Mouse (Mus musculus): ENCODE data around the gene Stc2. TPM values are rescaled to one million over a fixed set of nuclear protein-coding genes. Genes with fewer than 3 reads are reported as not detected.

Stc2 gene
- polyA plus RNA-seq, 1 experiment from 2014 or later = 1.5 TPM

- Histone ChIP-seq H3K27me3 (replicated peaks; ENCODE audit: control insufficient read depth, insufficient read depth, low read length) (no peaks in the 10 kb centered on the region), H3K27ac (ENCODE audit: low read depth, low read length) (no peak overlapping the region), H3K4me3 (ENCODE audit: low read length) (no peak overlapping the region), H3K36me3 (ENCODE audit: control insufficient read depth, insufficient read depth, low read length) (no peaks in the 10 kb centered on the region), H3K4me2 (ENCODE audit: low read length) (no peak overlapping the region), H3K9ac (ENCODE audit: low read depth, low read length) (no peak overlapping the region), H3K9me3 (ENCODE audit: control insufficient read depth, low read length) (no peaks in the 10 kb centered on the region), H3K4me1 (ENCODE audit: control insufficient read depth, insufficient read depth, low read depth, low read length) (no peaks in the 10 kb centered on the region)
- 69% methylated on average over 4 of the region's 4 CpGs for WGBS
- no peak for ATAC-seq
Observed at GRCm38 (mm10) chr11:31388890-31389289, 19.0 kb upstream of the Stc2 start.

GRCm38 (mm10) chr11:31387526-31387925, 17.7 kb upstream of the Stc2 start:
- ATAC-seq = no peak

GRCm38 (mm10) chr11:31386571-31386970, 16.7 kb upstream of the Stc2 start:
- ATAC-seq = no peak
- Histone ChIP-seq H3K4me1 (ENCODE audit: control insufficient read depth, insufficient read depth, low read depth, low read length) (no peaks in the 10 kb centered on the region), H3K4me2 (ENCODE audit: low read length) (no peak overlapping the region), H3K27me3 (replicated peaks; ENCODE audit: control insufficient read depth, insufficient read depth, low read length) (no peaks in the 10 kb centered on the region), H3K4me3 (ENCODE audit: low read length) (no peak overlapping the region), H3K36me3 (ENCODE audit: control insufficient read depth, insufficient read depth, low read length) (no peaks in the 10 kb centered on the region), H3K9ac (ENCODE audit: low read depth, low read length) (no peak overlapping the region), H3K27ac (ENCODE audit: low read depth, low read length) (no peak overlapping the region), H3K9me3 (ENCODE audit: control insufficient read depth, low read length) (no peaks in the 10 kb centered on the region)
- WGBS = 65% methylated on average over 3 of the region's 3 CpGs

More at GRCm38 (mm10) chr11:31387526-31387925, 17.7 kb upstream of the Stc2 start:
- no peaks in the 10 kb centered on the region for H3K4me1 ChIP-seq (ENCODE audit: control insufficient read depth, insufficient read depth, low read depth, low read length)
- 88% methylated on average over 5 of the region's 5 CpGs for WGBS
- H3K4me2 ChIP-seq (ENCODE audit: low read length) = no peak overlapping the region
- H3K27me3 ChIP-seq (replicated peaks; ENCODE audit: control insufficient read depth, insufficient read depth, low read length) = no peaks in the 10 kb centered on the region
- no peaks in the 10 kb centered on the region for H3K9me3 ChIP-seq (ENCODE audit: control insufficient read depth, low read length)
- no peak overlapping the region for H3K27ac ChIP-seq (ENCODE audit: low read depth, low read length)
- no peak overlapping the region for H3K9ac ChIP-seq (ENCODE audit: low read depth, low read length)
- no peaks in the 10 kb centered on the region for H3K36me3 ChIP-seq (ENCODE audit: control insufficient read depth, insufficient read depth, low read length)
- H3K4me3 ChIP-seq (ENCODE audit: low read length) = no peak overlapping the region

DNA sequence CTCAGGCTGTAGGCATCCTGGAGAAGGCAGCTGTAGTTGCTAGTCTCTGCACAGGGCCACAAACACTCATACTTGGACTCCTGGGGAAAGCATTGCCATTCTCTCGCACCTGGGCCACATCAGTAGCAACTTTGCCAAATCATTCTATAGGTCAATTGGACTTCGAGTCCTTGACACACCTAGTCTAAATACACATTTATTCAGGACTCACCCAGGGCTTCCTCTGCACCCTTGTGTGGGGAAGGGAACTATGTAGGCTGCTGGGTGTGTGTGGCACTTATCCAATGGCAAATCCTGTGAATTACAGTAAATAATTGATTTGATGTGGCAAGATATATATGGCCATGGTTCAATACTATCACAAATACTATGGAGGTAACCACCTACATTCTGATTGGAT, 14.1 kb upstream of the Stc2 start:
- Histone ChIP-seq H3K27me3 (replicated peaks; ENCODE audit: control insufficient read depth, insufficient read depth, low read length) (no peaks in the 10 kb centered on the region), H3K9ac (ENCODE audit: low read depth, low read length) (no peak overlapping the region), H3K9me3 (ENCODE audit: control insufficient read depth, low read length) (no peaks in the 10 kb centered on the region), H3K36me3 (ENCODE audit: control insufficient read depth, insufficient read depth, low read length) (no peaks in the 10 kb centered on the region), H3K27ac (ENCODE audit: low read depth, low read length) (no peak overlapping the region), H3K4me2 (ENCODE audit: low read length) (no peak overlapping the region), H3K4me3 (ENCODE audit: low read length) (no peak overlapping the region), H3K4me1 (ENCODE audit: control insufficient read depth, insufficient read depth, low read depth, low read length) (no peaks in the 10 kb centered on the region)
- no peak for ATAC-seq
- WGBS = 98% methylated on average over 2 of the region's 2 CpGs

DNA sequence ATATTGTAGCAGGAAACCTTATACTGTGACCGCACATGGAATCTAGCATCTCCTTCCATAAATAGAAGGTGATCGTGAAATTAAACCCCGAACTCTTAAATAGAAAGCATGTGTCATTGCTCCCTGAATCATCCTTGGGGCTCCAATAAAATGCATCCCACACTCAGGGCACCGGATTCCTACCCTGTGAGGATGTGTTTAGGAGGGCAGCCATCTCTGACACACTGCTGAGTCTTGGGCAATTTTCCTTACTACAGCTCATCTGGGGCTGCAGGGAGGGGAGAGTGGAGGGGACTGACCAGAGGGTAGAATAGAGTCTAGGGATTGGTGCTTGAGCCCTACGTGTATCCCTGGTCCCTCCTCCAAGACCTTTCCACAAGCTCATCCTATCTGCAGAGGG, 12.3 kb upstream of the Stc2 start:
- H3K27ac ChIP-seq (ENCODE audit: low read depth, low read length) = no peak overlapping the region
- H3K9me3 ChIP-seq (ENCODE audit: control insufficient read depth, low read length) = 0 out of 2 replicates have a peak, but pooled peaks cover 2% of the 10 kb centered on the region
- WGBS = 83% methylated on average over 5 of the region's 5 CpGs
- H3K4me1 ChIP-seq (ENCODE audit: control insufficient read depth, insufficient read depth, low read depth, low read length) = no peaks in the 10 kb centered on the region
- no peak for ATAC-seq
- no peaks in the 10 kb centered on the region for H3K27me3 ChIP-seq (replicated peaks; ENCODE audit: control insufficient read depth, insufficient read depth, low read length)
- H3K9ac ChIP-seq (ENCODE audit: low read depth, low read length) = no peak overlapping the region
- no peak overlapping the region for H3K4me2 ChIP-seq (ENCODE audit: low read length)
- H3K4me3 ChIP-seq (ENCODE audit: low read length) = no peak overlapping the region
- H3K36me3 ChIP-seq (ENCODE audit: control insufficient read depth, insufficient read depth, low read length) = no peaks in the 10 kb centered on the region

DNA sequence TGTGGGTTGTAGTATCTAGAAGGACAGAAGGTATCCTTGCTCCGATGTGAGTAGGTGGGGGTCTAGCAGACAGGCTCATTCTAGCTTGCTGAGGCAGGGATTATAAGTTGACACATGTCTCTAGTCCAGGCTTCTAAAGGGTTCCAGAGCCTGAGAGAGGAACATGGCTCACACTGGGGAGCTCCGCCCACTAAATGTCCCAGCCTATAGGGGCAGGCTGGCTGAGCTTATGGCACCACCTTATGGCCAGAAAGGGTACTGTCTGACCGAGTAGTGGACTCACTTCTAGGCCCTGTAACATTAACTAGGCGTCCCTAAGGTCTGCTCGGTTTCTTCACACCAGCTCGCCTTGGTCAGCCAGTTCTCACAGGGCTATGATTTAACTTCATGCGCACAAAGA, 3.6 kb upstream of the Stc2 start:
- Histone ChIP-seq H3K9me3 (ENCODE audit: control insufficient read depth, low read length) (0 out of 2 replicates have a peak, but pooled peaks cover 2% of the 10 kb centered on the region), H3K4me3 (ENCODE audit: low read length) (no peak overlapping the region), H3K9ac (ENCODE audit: low read depth, low read length) (no peak overlapping the region), H3K4me1 (ENCODE audit: control insufficient read depth, insufficient read depth, low read depth, low read length) (peaks cover 14% of the 10 kb centered on the region), H3K36me3 (ENCODE audit: control insufficient read depth, insufficient read depth, low read length) (no peaks in the 10 kb centered on the region), H3K4me2 (ENCODE audit: low read length) (no peak overlapping the region), H3K27me3 (replicated peaks; ENCODE audit: control insufficient read depth, insufficient read depth, low read length) (peaks cover 3% of the 10 kb centered on the region), H3K27ac (ENCODE audit: low read depth, low read length) (no peak overlapping the region)
- 66% methylated on average over 7 of the region's 7 CpGs for WGBS
- no peak for ATAC-seq

- peaks cover 8% of the 10 kb centered on the region for H3K27me3 ChIP-seq (replicated peaks; ENCODE audit: control insufficient read depth, insufficient read depth, low read length)
Observed at GRCm38 (mm10) chr11:31372206-31372605, 2.3 kb upstream of the Stc2 start.

DNA sequence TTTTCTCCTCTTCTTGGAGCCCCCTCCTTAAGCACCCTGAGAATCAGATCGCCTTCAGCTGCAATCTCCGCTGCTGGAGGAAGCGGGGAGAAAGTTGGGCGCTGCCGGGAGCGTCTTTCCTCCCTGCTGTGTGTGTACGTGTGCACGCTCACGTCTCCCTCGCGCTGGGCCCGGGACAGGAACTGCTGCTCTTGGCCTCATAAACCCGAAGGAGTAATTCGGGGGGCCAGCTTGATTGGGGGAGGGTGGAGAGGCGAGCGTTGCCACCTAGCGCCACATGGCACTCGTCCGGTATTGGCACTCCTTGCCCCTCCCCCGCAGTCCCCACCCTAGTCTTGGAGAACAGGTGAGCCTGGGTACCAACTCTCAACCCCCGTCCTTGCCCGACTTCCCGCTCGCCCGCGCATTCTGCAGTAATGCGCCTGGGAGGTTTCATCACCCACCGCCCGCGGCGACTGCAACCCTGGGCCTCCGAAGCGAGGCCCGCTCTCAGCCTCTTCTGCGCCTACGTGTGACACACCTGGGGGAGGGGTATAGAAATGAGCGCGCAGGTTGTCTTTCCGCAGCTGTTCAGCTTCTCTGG, 1.5 kb upstream of the Stc2 start:
- Histone ChIP-seq H3K4me2 (ENCODE audit: low read length) (peak overlapping the region; percentile 99), H3K4me1 (ENCODE audit: control insufficient read depth, insufficient read depth, low read depth, low read length) (peaks cover 17% of the 10 kb centered on the region), H3K36me3 (ENCODE audit: control insufficient read depth, insufficient read depth, low read length) (no peaks in the 10 kb centered on the region), H3K9ac (ENCODE audit: low read depth, low read length) (peak overlapping the region; percentile 39; the same call in 1 of the 2 replicates), H3K27me3 (replicated peaks; ENCODE audit: control insufficient read depth, insufficient read depth, low read length) (peaks cover 8% of the 10 kb centered on the region), H3K9me3 (ENCODE audit: control insufficient read depth, low read length) (no peaks in the 10 kb centered on the region), H3K27ac (ENCODE audit: low read depth, low read length) (no peak overlapping the region), H3K4me3 (ENCODE audit: low read length) (peak overlapping the region; percentile 77)
- WGBS = 1% methylated on average over 39 of the region's 39 CpGs
- no peak for ATAC-seq

More at GRCm38 (mm10) chr11:31372206-31372605, 2.3 kb upstream of the Stc2 start:
- Histone ChIP-seq H3K4me2 (ENCODE audit: low read length) (no peak overlapping the region), H3K36me3 (ENCODE audit: control insufficient read depth, insufficient read depth, low read length) (no peaks in the 10 kb centered on the region), H3K4me1 (ENCODE audit: control insufficient read depth, insufficient read depth, low read depth, low read length) (peaks cover 17% of the 10 kb centered on the region), H3K9me3 (ENCODE audit: control insufficient read depth, low read length) (no peaks in the 10 kb centered on the region), H3K27ac (ENCODE audit: low read depth, low read length) (no peak overlapping the region), H3K4me3 (ENCODE audit: low read length) (no peak overlapping the region), H3K9ac (ENCODE audit: low read depth, low read length) (no peak overlapping the region)
- ATAC-seq = no peak
- 88% methylated on average over 4 of the region's 4 CpGs for WGBS

- Histone ChIP-seq H3K4me1 (ENCODE audit: control insufficient read depth, insufficient read depth, low read depth, low read length) (peaks cover 17% of the 10 kb centered on the region), H3K27me3 (replicated peaks; ENCODE audit: control insufficient read depth, insufficient read depth, low read length) (peaks cover 8% of the 10 kb centered on the region), H3K4me2 (ENCODE audit: low read length) (peak overlapping the region; percentile 99), H3K36me3 (ENCODE audit: control insufficient read depth, insufficient read depth, low read length) (no peaks in the 10 kb centered on the region), H3K9me3 (ENCODE audit: control insufficient read depth, low read length) (no peaks in the 10 kb centered on the region), H3K9ac (ENCODE audit: low read depth, low read length) (no peak overlapping the region), H3K4me3 (ENCODE audit: low read length) (peak overlapping the region; percentile 77), H3K27ac (ENCODE audit: low read depth, low read length) (no peak overlapping the region)
- no peak for ATAC-seq
- WGBS = 2% methylated on average over 24 of the region's 24 CpGs
Observed at GRCm38 (mm10) chr11:31370436-31371230, 759 bp upstream of the Stc2 start.

Measured in hindbrain, embryonic 16.5 days (tissue).